Mouse (Mus musculus) hindbrain, embryonic 16.5 days (tissue): ENCODE data around the gene Rplp2. TPM values are rescaled to one million over a fixed set of nuclear protein-coding genes. Genes with fewer than 3 reads are reported as not detected.

ENCODE experiments used
- ATAC-seq: fragments of 200-750 bp; cut with Nextera tagmentation; 2 replicates; pipeline ENCODE4 v1.8.0; 2017; ENCODE audit warnings: moderate TSS enrichment, moderate library complexity
- H3K27ac ChIP-seq: fragments of 300-500 bp; sonication (generic); 2 replicates; pipeline ENCODE4 v1.5.1; 2014; ENCODE audit warnings: low read depth, mild to moderate bottlenecking, control low read depth, low read length, moderate library complexity
- H3K27me3 ChIP-seq: fragments of 300-500 bp; sonication (generic); replicated peaks from 2 replicates; pipeline ENCODE4 v1.6.1; 2014; ENCODE audit warnings: low read length; ENCODE audit not compliant: control insufficient read depth, insufficient read depth
- H3K36me3 ChIP-seq: fragments of 300-500 bp; sonication (generic); 2 replicates; pipeline ENCODE4 v1.6.1; 2014; ENCODE audit warnings: mild to moderate bottlenecking, low read length, moderate library complexity, mixed read lengths; ENCODE audit not compliant: control insufficient read depth, insufficient read depth
- H3K4me1 ChIP-seq: fragments of 300-500 bp; sonication (generic); 2 replicates; pipeline ENCODE4 v1.6.1; 2014; ENCODE audit warnings: low read depth, low read length; ENCODE audit not compliant: control insufficient read depth, insufficient read depth
- H3K4me2 ChIP-seq: fragments of 300-500 bp; sonication (generic); 2 replicates; pipeline ENCODE4 v1.6.1; 2014; ENCODE audit warnings: mild to moderate bottlenecking, low read length, control low read depth, moderate library complexity
- H3K4me3 ChIP-seq: fragments of 300-500 bp; sonication (generic); 2 replicates; pipeline ENCODE4 v1.5.1; 2014; ENCODE audit warnings: mild to moderate bottlenecking, low read length, control low read depth, moderate library complexity
- H3K9ac ChIP-seq: fragments of 300-500 bp; sonication (generic); 2 replicates; pipeline ENCODE4 v1.6.1; 2014; ENCODE audit warnings: low read depth, mild to moderate bottlenecking, control low read depth, low read length, moderate library complexity
- H3K9me3 ChIP-seq: fragments of 300-500 bp; sonication (generic); 2 replicates; pipeline ENCODE4 v1.6.1; 2014; ENCODE audit warnings: mild to moderate bottlenecking, low read length, moderate library complexity; ENCODE audit not compliant: control insufficient read depth
- WGBS: fragments of 180-500 bp; shearing (Covaris S2); extraction: QIAGEN DNeasy Blood & Tissue Kit; methylation state at CpG from one replicate; pipeline ENCODE4 v1.1.7; 2014; 5-methylcytosine and 5-hydroxymethylcytosine counted together
- polyA plus RNA-seq: library from polyadenylated mRNA; unstranded; fragments of >200 nt; fragmentation: Nextera tagmentation; extraction: Ambion mirVana; gene quantifications from 2 replicates; pipeline ENCODE4 v1.2.1, GENCODE M21; 2015

The Rplp2 gene
- polyA plus RNA-seq, 1 experiment from 2014 or later, result 645 TPM

DNA sequence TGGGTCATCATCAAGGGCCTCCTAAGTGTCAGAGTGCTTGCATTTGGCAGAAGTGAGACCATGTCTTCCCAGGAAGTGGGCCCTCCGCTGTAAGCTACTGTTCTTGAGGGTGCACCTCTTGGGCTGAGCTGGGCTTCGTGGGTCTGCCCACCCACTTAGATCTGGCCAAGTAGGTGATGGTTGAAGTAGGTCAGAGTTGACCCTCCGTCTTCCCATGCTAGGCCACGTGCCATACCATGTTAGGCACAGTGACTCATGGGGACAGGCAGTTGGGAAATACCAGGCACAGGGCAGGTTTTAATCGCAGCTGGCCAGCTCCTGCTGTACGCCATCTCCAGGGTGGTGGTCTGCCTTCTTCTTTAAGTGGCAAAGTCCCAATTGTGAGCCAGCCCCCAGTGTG is 9.6 kb downstream of the Rplp2 start:
- WGBS, result 89% methylated on average over 6 of the region's 6 CpGs
- Histone ChIP-seq H3K4me2 (peak overlapping the region; percentile 92; the same call in 1 of the 2 replicates), H3K27me3 (peaks cover 13% of the 10 kb centered on the region), H3K27ac (no peak overlapping the region), H3K4me3 (no peak overlapping the region), H3K4me1 (peaks cover 13% of the 10 kb centered on the region), H3K36me3 (peaks cover 9% of the 10 kb centered on the region; the same call in 1 of the 2 replicates), H3K9ac (no peak overlapping the region; the same call in 1 of the 2 replicates), H3K9me3 (no peaks in the 10 kb centered on the region)
- no peak for ATAC-seq

DNA sequence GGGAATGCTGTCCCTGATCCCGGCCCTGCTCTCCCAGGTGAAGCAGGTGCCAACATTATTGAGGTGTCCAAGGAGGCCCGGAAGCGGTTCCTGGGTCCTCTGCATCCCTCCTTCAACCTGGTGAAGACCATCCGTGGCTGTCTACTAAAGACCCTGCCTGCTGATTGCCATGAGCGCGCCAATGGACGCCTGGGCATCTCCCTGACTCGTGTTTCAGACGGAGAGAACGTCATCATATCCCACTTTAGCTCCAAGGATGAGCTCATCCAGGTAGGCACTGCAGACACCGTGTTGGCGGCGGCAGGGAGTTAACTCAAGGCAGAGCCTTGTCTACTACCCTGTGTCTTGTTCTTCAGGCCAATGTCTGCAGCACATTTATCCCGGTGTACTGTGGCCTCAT is 10.1 kb downstream of the Rplp2 start:
- no peak for ATAC-seq
- Histone ChIP-seq H3K9ac (no peak overlapping the region), H3K9me3 (no peaks in the 10 kb centered on the region), H3K4me3 (no peak overlapping the region), H3K4me2 (no peak overlapping the region), H3K4me1 (peaks cover 18% of the 10 kb centered on the region), H3K27me3 (peaks cover 18% of the 10 kb centered on the region), H3K36me3 (peaks cover 4% of the 10 kb centered on the region; the same call in 1 of the 2 replicates), H3K27ac (no peak overlapping the region)
- 93% methylated on average over 14 of the region's 14 CpGs for WGBS

DNA sequence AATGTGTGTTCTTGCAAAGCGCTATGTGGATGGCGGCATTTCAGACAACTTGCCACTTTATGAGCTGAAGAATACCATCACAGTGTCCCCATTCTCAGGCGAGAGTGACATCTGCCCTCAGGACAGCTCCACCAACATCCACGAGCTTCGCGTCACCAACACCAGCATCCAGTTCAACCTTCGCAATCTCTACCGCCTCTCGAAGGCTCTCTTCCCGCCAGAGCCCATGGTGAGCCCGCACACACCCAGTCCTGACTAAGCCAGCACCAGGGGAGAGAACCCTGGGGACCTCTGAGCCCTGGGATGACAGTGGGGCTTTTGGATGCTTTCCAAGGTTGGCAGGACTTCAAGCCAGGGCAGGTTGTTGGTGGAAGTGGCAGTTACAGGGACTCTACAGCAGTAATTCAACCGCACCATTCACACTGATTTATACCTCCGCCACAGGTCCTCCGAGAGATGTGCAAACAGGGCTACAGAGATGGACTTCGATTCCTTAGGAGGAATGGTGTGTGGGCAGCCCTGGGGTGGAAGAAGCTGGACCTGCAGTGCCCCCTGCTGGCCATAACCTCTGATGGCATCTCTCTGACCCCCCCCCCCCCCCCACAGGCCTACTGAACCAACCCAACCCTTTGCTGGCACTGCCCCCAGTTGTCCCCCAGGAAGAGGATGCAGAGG is 11.0 kb downstream of the Rplp2 start:
- no peaks in the 10 kb centered on the region for H3K9me3 ChIP-seq
- no peak overlapping the region for H3K27ac ChIP-seq
- H3K4me1 ChIP-seq, result peaks cover 18% of the 10 kb centered on the region
- no peak for ATAC-seq
- no peak overlapping the region for H3K4me3 ChIP-seq
- peaks cover 26% of the 10 kb centered on the region for H3K27me3 ChIP-seq
- H3K36me3 ChIP-seq, result peaks cover 3% of the 10 kb centered on the region; the same call in 1 of the 2 replicates
- H3K4me2 ChIP-seq, result no peak overlapping the region
- WGBS, result 77% methylated on average over 15 of the region's 15 CpGs
- H3K9ac ChIP-seq, result no peak overlapping the region

DNA sequence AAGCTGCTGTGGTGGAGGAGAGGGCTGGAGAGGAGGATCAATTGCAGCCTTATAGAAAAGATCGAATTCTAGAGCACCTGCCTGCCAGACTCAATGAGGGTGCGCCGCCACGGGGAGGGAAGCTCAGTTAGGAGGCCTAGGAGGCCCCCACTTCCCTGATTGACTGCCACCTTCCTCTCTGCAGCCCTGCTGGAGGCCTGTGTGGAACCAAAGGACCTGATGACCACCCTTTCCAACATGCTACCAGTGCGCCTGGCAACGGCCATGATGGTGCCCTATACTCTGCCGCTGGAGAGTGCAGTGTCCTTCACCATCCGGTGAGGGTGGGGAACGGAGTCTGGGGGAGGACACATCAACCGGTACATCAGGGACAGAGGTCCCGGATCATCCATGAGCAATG is 11.5 kb downstream of the Rplp2 start:
- H3K4me2 ChIP-seq, result no peak overlapping the region
- WGBS, result 92% methylated on average over 11 of the region's 11 CpGs

GRCm38 (mm10) chr7:141459301-141459711 is 12.1 kb downstream of the Rplp2 start:
- 90% methylated on average over 17 of the region's 17 CpGs for WGBS
- H3K27me3 ChIP-seq, result peaks cover 38% of the 10 kb centered on the region
- no peak overlapping the region for H3K9ac ChIP-seq

More for the DNA sequence above, 11.5 kb downstream of the Rplp2 start:
- Histone ChIP-seq H3K36me3 (peaks cover 3% of the 10 kb centered on the region; the same call in 1 of the 2 replicates), H3K27me3 (peaks cover 32% of the 10 kb centered on the region), H3K9ac (no peak overlapping the region), H3K9me3 (no peaks in the 10 kb centered on the region), H3K4me3 (no peak overlapping the region), H3K4me1 (peaks cover 18% of the 10 kb centered on the region), H3K27ac (no peak overlapping the region)
- ATAC-seq, result no peak

GRCm38 (mm10) chr7:141460001-141460390 is 12.8 kb downstream of the Rplp2 start:
- Histone ChIP-seq H3K9me3 (no peaks in the 10 kb centered on the region), H3K27me3 (peaks cover 44% of the 10 kb centered on the region)

More at GRCm38 (mm10) chr7:141459301-141459711, 12.1 kb downstream of the Rplp2 start:
- H3K27ac ChIP-seq, result no peak overlapping the region
- no peak for ATAC-seq
- peaks cover 18% of the 10 kb centered on the region for H3K4me1 ChIP-seq
- no peak overlapping the region for H3K4me2 ChIP-seq
- H3K36me3 ChIP-seq, result peaks cover 3% of the 10 kb centered on the region; the same call in 1 of the 2 replicates
- no peak overlapping the region for H3K4me3 ChIP-seq
- H3K9me3 ChIP-seq, result no peaks in the 10 kb centered on the region

DNA sequence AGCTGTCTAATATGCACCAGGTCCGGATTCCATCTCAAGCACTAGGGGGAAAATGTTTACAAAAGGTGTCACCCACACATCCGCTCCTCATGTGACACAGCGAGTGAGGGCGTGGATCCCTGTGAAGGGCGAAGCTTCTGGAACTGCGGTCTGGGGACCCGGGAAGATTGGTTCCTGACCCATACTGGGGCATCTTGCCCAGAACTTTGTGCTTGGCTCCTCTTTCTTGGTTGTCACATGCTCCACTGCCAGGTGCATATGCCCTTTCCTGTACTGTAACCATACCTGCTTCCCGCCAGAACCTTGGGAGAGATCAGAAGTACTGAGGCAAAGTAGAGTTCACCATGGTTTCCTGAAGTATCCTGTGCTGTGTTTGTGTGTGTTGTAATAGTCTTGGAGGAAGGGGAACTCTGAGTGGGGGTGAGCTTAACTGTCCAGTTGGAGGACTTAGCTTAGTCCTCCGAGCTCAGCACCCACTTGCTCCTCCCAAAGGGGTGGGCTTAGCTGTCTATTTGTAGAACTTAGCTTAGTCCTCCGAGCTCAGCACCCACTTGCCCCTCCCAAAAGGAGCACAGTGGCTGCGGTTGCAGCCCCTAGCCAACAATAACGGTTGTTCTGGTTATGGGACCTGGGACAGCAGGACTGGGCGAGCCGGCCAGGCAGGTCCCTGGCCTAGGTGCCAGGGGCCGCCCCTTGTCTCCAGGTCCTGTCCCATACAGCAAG is 13.4 kb downstream of the Rplp2 start, which contains the start of gene Cracr2b:
TSS of gene Cracr2b (plus strand) at position 704 of the 723 bp plus-strand sequence.
- peak within 1 kb of the TSS; percentile 81 for H3K4me2 ChIP-seq
- no peak for ATAC-seq
- peak within 1 kb of the TSS; percentile 46 for H3K4me3 ChIP-seq
- H3K36me3 ChIP-seq, result peaks cover 3% of the 10 kb centered on the region; the same call in 1 of the 2 replicates
- H3K27ac ChIP-seq, result no peak within 1 kb of the TSS
- no peaks in the 10 kb centered on the region for H3K9me3 ChIP-seq
- H3K4me1 ChIP-seq, result peaks cover 22% of the 10 kb centered on the region
- WGBS, result 78% methylated on average over 15 of the region's 15 CpGs
- H3K27me3 ChIP-seq, result peaks cover 50% of the 10 kb centered on the region
- peak within 1 kb of the TSS; percentile 65 for H3K9ac ChIP-seq

More at GRCm38 (mm10) chr7:141460001-141460390, 12.8 kb downstream of the Rplp2 start:
- H3K36me3 ChIP-seq, result peaks cover 3% of the 10 kb centered on the region; the same call in 1 of the 2 replicates
- no peak overlapping the region for H3K4me2 ChIP-seq
- peaks cover 20% of the 10 kb centered on the region for H3K4me1 ChIP-seq
- no peak overlapping the region for H3K9ac ChIP-seq
- WGBS, result 70% methylated on average over 5 of the region's 5 CpGs
- H3K27ac ChIP-seq, result no peak overlapping the region
- no peak overlapping the region for H3K4me3 ChIP-seq
- ATAC-seq, result no peak

DNA sequence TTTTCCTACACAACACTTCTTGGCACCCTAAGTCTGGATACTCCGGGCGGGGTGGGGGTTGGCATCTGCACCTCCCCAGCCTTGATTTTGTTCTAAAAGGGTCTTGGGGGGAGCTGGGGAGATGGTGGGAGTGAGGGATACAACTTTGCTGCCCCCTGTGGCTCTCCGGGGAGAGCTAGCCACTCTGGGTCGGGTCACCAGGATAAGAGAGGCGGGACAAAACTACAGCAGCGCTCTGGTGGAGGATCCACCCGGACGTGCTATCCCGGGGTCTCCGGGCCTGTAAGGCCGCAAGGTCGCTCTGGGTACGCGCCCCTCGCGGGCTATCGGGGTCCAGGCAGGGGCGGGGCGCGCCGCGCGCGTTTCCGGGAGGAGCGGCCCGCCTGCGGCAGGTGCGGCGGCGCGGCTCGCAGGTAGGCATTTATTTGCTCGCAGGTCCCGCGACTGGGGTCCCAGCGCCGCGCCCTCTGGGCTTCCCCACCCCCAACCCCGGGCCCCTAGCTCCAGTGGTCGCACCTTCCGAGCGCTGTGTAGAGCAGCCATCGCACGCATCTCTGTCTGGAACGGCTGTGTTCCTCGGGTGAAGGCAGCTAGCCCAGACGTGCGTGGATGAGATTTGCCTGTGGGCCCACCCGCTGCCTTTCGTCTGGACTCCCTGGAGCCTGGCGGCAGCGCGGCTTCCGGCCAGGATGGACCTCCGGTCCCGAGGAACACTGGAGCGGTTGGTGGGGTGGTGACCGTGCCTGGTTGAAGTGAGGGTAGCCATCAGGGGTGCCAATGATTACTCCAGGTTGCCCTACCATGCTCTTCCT is 14.6 kb downstream of the Rplp2 start:
- H3K27ac ChIP-seq, result no peak overlapping the region
- peak overlapping the region; percentile 81 for H3K4me2 ChIP-seq
- peaks cover 56% of the 10 kb centered on the region for H3K27me3 ChIP-seq
- H3K4me3 ChIP-seq, result peak overlapping the region; percentile 46
- peaks cover 3% of the 10 kb centered on the region; the same call in 1 of the 2 replicates for H3K36me3 ChIP-seq
- H3K9me3 ChIP-seq, result no peaks in the 10 kb centered on the region
- 2% methylated on average over 48 of the region's 59 CpGs for whole genome bisulfite sequencing
- ATAC-seq, result no peak
- peak overlapping the region; percentile 65 for H3K9ac ChIP-seq
- peaks cover 16% of the 10 kb centered on the region for H3K4me1 ChIP-seq
